Mouse (Mus musculus) 3134 (cell line): ENCODE data around the gene Prr29.
A peak's percentile ranks its signal among the peaks of the same experiment; 100 is the strongest.

Experiments used
- DNase-seq: peaks from one replicate; pipeline ENCODE4 v3.0.0-alpha.2; 2011; ENCODE audit warnings: low spot score; ENCODE audit not compliant: insufficient read length; ENCODE audit errors: extremely low read depth

Prr29 gene

DNA sequence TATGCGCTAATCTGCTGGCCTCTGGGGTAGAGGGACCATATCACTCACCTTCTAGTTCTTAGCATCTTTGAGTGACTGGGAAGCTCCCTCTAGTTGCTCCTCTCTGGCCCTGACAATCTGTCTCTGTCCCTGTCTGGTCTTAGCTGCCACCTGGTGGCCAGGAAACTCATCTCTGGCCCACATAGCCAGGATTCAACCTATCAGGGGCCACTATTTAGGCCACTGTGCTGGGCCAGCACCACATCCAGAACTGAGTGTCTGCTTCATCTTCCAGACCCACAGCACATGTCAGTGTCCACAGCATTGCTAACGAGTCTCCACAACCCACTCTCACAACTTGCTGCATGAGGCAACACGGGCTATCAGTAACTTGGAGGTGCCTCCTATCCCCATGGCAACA, 32.4 kb downstream of the Prr29 start:
- no peak for DNase-seq

DNA sequence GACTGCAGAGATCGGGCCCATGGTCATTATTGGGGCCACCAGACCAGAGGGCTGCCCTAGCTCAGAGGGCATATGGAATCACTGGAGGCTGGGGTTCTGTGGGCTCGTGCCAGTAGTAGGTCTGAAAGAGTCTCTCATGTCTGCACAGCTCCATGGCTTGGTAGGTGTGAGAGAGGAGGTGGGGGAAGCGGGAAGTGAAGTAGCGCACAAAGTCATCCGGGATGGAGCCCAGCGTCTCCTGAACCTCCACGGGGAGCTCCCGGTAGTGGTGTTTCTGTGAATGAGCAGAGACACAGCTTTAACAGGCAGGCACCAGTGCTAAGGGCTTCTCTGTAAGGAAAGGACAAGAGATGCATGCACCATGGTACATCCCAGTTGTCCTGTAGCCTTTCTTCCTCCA, 33.2 kb downstream of the Prr29 start:
- DNase-seq = no peak

DNA sequence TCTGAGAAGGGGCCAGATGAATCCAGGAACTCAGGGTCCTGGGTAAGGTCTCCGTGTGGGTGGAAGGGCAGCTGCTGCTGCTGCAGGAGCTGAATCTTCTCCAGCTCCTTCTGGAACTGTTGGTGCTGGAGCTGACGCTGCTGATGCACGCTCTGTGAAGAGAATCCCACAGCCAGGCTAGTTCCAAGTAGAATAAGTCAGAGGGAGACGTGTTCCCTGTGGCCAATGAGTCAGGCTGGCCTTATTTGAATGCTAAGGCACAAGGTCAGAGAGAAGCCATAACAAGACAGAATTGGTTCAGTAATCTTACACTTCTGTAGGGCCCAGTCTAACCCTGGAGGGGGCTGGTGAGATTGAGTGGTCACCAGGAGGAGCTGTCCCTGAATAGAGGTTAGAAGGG, 44.7 kb downstream of the Prr29 start:
- DNase-seq = no peak

- no peak for DNase-seq
Observed at GRCm38 (mm10) chr11:106410507-106410906, 45.2 kb downstream of the Prr29 start.

- DNase-seq = no peak
Observed at GRCm38 (mm10) chr11:106411157-106411556, 45.9 kb downstream of the Prr29 start.

DNA sequence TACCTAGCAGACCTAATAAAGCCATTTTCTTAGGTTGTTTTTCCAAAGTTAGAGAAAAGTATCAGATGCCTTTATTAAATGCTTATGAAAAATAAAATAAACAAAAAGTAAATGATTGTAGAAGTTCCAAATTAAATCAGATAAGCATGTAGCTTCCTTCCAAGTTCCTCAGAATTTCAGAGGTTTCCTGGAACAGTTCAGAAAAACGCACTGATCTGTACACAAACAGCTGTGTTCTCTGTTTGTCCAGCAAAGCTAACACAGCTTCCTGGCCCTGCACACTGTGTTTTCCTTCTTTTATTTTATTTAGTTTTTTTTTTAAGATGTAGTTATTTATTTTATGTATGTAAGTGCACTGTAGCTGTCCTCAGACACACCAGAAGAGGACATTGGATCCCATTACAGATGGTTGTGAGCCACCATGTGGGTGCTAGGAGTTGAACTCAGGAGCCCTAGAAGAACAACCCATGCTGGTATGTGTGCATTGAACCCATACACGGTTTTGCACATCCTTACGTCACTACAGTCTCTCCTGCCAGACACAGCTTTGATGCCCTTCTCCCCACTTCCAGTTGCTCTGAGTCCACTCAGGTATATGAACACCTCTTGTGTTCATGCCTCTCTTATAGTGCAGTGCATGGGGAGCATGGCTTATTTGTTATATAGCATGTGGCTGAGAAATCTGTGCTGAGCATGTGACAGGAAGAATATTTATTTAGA, 47.5 kb downstream of the Prr29 start:
- no peak for DNase-seq

GRCm38 (mm10) chr11:106416331-106416730, 51.1 kb downstream of the Prr29 start:
- no peak for DNase-seq

DNA sequence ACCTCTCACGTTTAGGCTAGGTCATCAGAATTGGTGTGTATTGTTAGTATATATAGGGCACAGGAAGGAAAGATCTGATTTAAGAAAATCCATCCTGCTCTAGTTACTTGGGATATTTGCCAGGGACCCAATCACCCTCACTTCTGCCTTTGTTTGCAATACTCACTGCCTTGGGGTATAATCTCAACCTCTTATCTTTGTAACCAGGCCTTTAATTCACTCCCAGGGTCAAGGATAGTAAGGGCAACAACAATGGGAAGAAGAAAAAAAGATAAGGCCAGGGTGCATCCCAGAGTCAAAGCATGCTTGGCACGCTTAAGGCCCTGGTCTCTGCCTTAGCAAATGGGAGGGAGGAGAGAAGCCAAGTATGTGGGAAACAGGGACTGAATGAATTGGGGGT, 52.6 kb downstream of the Prr29 start:
- no peak for DNase-seq

- peak; percentile 55 for DNase-seq
Observed at GRCm38 (mm10) chr11:106418622-106419196, 53.4 kb downstream of the Prr29 start.

- no peak for DNase-seq
Observed at GRCm38 (mm10) chr11:106419262-106420102, 54.2 kb downstream of the Prr29 start.

DNA sequence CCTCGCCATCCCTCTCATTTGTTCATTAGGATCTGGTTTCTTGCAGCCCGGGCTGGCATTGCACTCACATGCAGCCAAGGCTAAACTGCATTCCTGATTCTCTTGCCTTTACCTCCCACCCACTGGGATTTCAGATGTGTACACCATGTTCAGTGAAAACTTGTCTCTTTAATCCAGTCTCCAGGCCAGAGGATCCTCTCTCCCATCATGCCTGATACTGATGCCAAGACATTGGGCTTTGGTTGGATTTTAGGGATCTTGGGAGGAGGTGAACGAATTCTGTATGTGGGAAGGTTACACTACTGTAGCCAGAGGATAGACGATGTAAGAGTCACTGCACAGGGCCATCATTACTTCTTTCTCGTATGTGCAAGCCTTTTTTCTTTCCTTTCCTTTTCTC, 59.9 kb downstream of the Prr29 start:
- no peak for DNase-seq

GRCm38 (mm10) chr11:106426447-106426846, 61.2 kb downstream of the Prr29 start:
- no peak for DNase-seq
